Mouse (Mus musculus) forebrain, embryonic 10.5 days (tissue): ENCODE results near the gene Tbr1. TPM values are rescaled to one million over a fixed set of nuclear protein-coding genes. Genes with fewer than 3 reads are reported as not detected.

ENCODE experiments used
- DNase-seq: peaks from one replicate; pipeline ENCODE4 v3.0.0-alpha.2; 2017; ENCODE audit warnings: low spot score; ENCODE audit errors: extremely low spot score
- H3K27ac ChIP-seq: fragments of 300-500 bp; sonication (generic); 2 replicates; pipeline ENCODE4 v1.5.1; 2016; ENCODE audit warnings: mild to moderate bottlenecking
- H3K27me3 ChIP-seq: fragments of 300-500 bp; sonication (generic); 2 replicates; pipeline ENCODE4 v1.6.1; 2016; ENCODE audit warnings: mild to moderate bottlenecking; ENCODE audit not compliant: poor library complexity, severe bottlenecking
- H3K36me3 ChIP-seq: fragments of 300-500 bp; sonication (generic); replicated peaks from 2 replicates; pipeline ENCODE4 v1.6.1; 2016; ENCODE audit warnings: mild to moderate bottlenecking, moderate library complexity
- H3K4me1 ChIP-seq: fragments of 300-500 bp; sonication (generic); 2 replicates; pipeline ENCODE4 v1.6.1; 2016
- H3K4me3 ChIP-seq: fragments of 300-500 bp; sonication (generic); 2 replicates; pipeline ENCODE4 v1.5.1; 2016; ENCODE audit warnings: mild to moderate bottlenecking, moderate library complexity
- H3K9me3 ChIP-seq: fragments of 300-500 bp; sonication (generic); 2 replicates; pipeline ENCODE4 v1.6.1; 2016; ENCODE audit warnings: mild to moderate bottlenecking, moderate library complexity
- WGBS: fragments of 180-500 bp; shearing (Covaris S2); methylation state at CpG from one replicate; pipeline ENCODE4 v1.1.7; 2016; 5-methylcytosine and 5-hydroxymethylcytosine counted together
- polyA plus RNA-seq: library from polyadenylated mRNA; unstranded; fragments of >200 nt; fragmentation: Nextera tagmentation; extraction: Ambion mirVana; gene quantifications from 2 replicates; pipeline ENCODE4 v1.2.1, GENCODE M21; 2016

Tbr1 gene
- polyA plus RNA-seq, 1 experiment from 2014 or later: 5.0 TPM

- H3K4me1 ChIP-seq: peaks cover 40% of the 10 kb centered on the region
- H3K36me3 ChIP-seq: 0 out of 2 replicates have a peak, but pooled peaks cover 4% of the 10 kb centered on the region
- WGBS: under 1% methylated on average over 39 of the region's 39 CpGs
- peak; percentile 56 for DNase-seq
- peak overlapping the region; percentile 41 for H3K4me3 ChIP-seq
- no peaks in the 10 kb centered on the region for H3K9me3 ChIP-seq
- peak overlapping the region; percentile 76 for H3K27ac ChIP-seq
- H3K27me3 ChIP-seq: peaks cover 100% of the 10 kb centered on the region
These were observed 3.0 kb downstream of the Tbr1 start for GRCm38 (mm10) chr2:61805541-61806345.

- Histone ChIP-seq H3K36me3 (no peaks in the 10 kb centered on the region), H3K27me3 (peaks cover 100% of the 10 kb centered on the region), H3K4me1 (peaks cover 43% of the 10 kb centered on the region), H3K27ac (no peak overlapping the region; the same call in 1 of the 2 replicates), H3K9me3 (no peaks in the 10 kb centered on the region), H3K4me3 (peak overlapping the region; percentile 38; the same call in 1 of the 2 replicates)
- WGBS: 2% methylated on average over 3 of the region's 3 CpGs
- peak; percentile 16 for DNase-seq
These were observed 3.7 kb downstream of the Tbr1 start for GRCm38 (mm10) chr2:61806346-61806825.

DNA sequence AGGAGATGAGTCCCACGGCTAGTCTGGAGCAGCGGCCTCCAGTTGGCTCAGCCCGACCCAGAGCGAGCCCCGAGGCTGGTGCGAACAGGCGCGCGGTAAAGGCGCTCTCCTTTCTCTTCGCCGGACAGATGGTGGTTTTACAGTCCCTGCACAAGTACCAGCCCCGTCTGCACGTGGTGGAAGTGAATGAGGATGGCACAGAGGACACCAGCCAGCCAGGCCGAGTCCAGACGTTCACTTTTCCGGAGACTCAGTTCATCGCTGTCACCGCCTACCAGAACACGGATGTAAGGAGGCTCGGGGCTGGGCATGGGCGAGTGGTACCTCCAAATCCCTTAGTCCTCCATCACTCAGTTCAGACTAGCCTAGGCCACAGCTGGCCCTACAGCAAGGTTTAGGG lies 4.4 kb downstream of the Tbr1 start:
- peak overlapping the region; percentile 38 for H3K4me3 ChIP-seq
- H3K27ac ChIP-seq: peak overlapping the region; percentile 65; the same call in 1 of the 2 replicates
- no peaks in the 10 kb centered on the region for H3K9me3 ChIP-seq
- no peaks in the 10 kb centered on the region for H3K36me3 ChIP-seq
- DNase-seq: peak; percentile 66
- peaks cover 100% of the 10 kb centered on the region for H3K27me3 ChIP-seq
- WGBS: 0% methylated on average over 22 of the region's 22 CpGs
- H3K4me1 ChIP-seq: peaks cover 50% of the 10 kb centered on the region

DNA sequence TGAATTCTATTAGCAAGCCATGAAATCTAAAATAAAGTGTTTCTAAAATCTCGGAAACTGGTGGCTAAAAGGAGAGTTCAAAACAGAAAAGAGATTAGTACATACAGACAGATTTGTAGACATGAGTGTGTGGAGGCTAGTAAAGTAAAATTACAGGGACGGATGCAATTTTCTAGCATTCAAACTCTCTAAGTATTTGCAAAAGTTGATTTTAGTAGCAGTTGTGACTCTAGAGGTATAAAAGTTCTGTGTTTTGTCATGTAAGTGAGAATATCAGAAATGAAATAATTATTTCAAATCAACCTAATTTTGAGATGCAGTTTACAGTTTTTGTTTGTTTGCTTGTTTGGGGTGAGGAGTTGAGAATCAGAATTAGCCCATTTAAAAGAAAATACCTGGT lies 5.1 kb downstream of the Tbr1 start:
- 10% methylated on average over 2 of the region's 2 CpGs for WGBS
- peaks cover 100% of the 10 kb centered on the region for H3K27me3 ChIP-seq
- no peak overlapping the region for H3K27ac ChIP-seq
- no peak overlapping the region; the same call in 1 of the 2 replicates for H3K4me3 ChIP-seq
- H3K36me3 ChIP-seq: no peaks in the 10 kb centered on the region
- peaks cover 53% of the 10 kb centered on the region for H3K4me1 ChIP-seq
- H3K9me3 ChIP-seq: no peaks in the 10 kb centered on the region
- DNase-seq: no peak

DNA sequence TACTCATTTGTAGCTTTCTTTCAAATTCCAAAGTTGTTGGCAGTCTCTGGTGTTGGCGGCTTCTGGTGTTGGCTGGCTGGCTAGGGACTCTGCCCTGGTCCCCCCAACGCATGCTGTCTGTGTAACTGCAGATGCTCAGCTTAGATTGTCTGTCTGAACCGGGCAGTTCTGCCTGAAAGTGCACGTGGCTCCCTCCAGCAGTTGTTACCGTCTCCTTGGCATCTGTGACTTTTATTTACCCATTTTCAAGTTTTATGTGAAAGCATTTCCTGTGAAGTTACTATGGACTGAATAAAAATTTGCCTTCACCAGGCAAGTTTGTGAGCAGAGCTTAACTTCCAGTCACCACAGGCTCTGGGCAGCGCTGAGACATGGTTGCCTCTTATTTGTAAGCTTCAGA lies 6.0 kb downstream of the Tbr1 start:
- H3K27ac ChIP-seq: no peak overlapping the region

DNA sequence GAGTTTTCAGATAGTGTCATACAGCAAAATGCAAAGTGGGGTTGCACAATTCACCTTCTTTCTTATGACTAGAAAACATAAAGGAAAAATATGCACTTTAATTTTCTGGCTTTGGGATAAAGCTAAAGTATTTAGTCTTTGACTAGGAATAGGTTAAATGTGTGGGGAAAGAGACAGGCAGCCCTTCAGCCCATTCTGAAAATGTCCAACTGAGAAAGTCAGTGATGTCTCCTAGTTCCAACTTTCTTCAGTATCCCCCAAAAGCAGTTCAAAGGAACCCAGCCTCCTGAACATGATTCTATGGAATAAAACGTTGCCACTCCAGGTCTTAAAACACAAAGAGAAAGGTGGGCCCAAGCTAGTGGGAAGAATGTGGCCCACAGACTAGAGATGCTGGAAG lies 6.7 kb downstream of the Tbr1 start:
- WGBS: 0% methylated on average over 1 of the region's 1 CpGs

More for the DNA sequence above, 6.0 kb downstream of the Tbr1 start:
- Histone ChIP-seq H3K4me1 (peaks cover 43% of the 10 kb centered on the region), H3K36me3 (no peaks in the 10 kb centered on the region), H3K27me3 (peaks cover 100% of the 10 kb centered on the region), H3K4me3 (peak overlapping the region; percentile 27; the same call in 1 of the 2 replicates), H3K9me3 (no peaks in the 10 kb centered on the region)
- WGBS: 1% methylated on average over 6 of the region's 6 CpGs
- peak; percentile 30 for DNase-seq

DNA sequence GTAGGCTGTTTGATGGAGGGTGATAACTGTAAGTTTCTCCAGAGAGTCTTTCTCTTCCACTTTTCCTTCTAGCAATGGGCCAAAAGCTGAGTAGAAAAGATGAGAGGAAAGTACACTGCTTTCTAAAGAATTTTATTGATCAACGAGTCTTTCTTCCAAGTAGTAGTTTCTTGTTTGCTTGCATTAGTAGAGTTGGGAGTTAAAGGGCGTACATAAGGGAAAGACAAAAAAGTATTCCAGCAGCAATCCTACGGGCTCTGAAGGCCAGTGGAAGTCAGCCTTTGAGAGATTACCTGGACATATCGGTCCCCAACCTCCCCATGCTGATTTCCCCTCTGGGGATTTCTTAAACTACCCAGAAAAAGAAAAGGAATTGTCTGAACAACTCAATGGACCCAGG lies 8.0 kb downstream of the Tbr1 start:
- H3K4me1 ChIP-seq: peaks cover 37% of the 10 kb centered on the region
- H3K4me3 ChIP-seq: peak overlapping the region; percentile 58; the same call in 1 of the 2 replicates
- H3K36me3 ChIP-seq: no peaks in the 10 kb centered on the region
- peaks cover 100% of the 10 kb centered on the region for H3K27me3 ChIP-seq
- WGBS: 7% methylated on average over 4 of the region's 4 CpGs
- no peak for DNase-seq
- H3K9me3 ChIP-seq: no peaks in the 10 kb centered on the region
- no peak overlapping the region for H3K27ac ChIP-seq

More for the DNA sequence above, 6.7 kb downstream of the Tbr1 start:
- H3K36me3 ChIP-seq: no peaks in the 10 kb centered on the region
- H3K9me3 ChIP-seq: no peaks in the 10 kb centered on the region
- H3K4me3 ChIP-seq: peak overlapping the region; percentile 27; the same call in 1 of the 2 replicates
- peaks cover 37% of the 10 kb centered on the region for H3K4me1 ChIP-seq
- no peak for DNase-seq
- H3K27ac ChIP-seq: no peak overlapping the region
- H3K27me3 ChIP-seq: peaks cover 100% of the 10 kb centered on the region

DNA sequence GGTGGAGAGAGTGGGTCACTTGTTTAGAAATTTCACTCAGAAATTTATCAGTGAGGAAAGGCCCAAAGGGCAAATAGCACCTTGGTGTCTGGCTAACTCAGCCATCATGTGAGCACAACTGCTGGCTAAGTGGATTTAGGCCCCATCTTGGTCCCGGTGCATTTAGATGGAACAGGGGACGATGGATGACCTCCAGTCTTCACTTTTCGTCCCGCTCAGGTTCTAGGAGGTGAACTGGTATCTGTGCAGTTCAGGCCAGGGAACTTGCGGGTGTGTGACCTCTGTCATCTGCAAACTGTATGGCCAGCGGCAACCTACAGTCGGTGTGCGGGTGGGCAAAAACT lies 8.4 kb downstream of the Tbr1 start:
- Histone ChIP-seq H3K36me3 (no peaks in the 10 kb centered on the region), H3K27ac (peak overlapping the region; percentile 83), H3K27me3 (peaks cover 100% of the 10 kb centered on the region), H3K9me3 (no peaks in the 10 kb centered on the region), H3K4me3 (peak overlapping the region; percentile 58), H3K4me1 (peaks cover 37% of the 10 kb centered on the region)
- no peak for DNase-seq
- 1% methylated on average over 8 of the region's 8 CpGs for WGBS

- peak; percentile 76 for DNase-seq
- H3K27ac ChIP-seq: peak overlapping the region; percentile 83
- H3K9me3 ChIP-seq: no peaks in the 10 kb centered on the region
- H3K27me3 ChIP-seq: peaks cover 100% of the 10 kb centered on the region
- no peaks in the 10 kb centered on the region for H3K36me3 ChIP-seq
- under 1% methylated on average over 121 of the region's 121 CpGs for WGBS
- H3K4me3 ChIP-seq: peak overlapping the region; percentile 58
- peaks cover 37% of the 10 kb centered on the region for H3K4me1 ChIP-seq
These were observed 9.0 kb downstream of the Tbr1 start for GRCm38 (mm10) chr2:61811507-61812421.

DNA sequence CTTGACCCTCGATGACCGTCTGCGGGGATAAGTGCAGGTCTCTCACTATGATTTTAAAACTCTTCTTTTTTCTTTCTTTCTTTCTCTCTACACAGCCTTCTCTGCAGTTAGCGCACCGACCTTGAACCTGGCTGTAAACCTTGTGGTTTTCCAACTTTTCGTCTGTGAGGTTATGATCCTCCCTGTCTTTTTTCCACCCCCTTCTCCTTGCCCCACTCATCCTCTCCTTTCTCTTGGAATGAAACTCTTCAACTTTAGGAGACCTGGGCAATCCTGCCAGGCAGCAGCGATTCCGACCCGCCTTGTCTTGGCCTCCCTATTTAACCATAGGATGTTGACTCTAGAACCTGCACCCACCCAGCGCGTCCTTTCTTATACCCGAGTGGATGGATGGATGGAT lies 9.8 kb downstream of the Tbr1 start:
- Histone ChIP-seq H3K4me3 (peak overlapping the region; percentile 58), H3K36me3 (no peaks in the 10 kb centered on the region), H3K27ac (peak overlapping the region; percentile 83), H3K4me1 (peaks cover 31% of the 10 kb centered on the region), H3K9me3 (no peaks in the 10 kb centered on the region), H3K27me3 (peaks cover 100% of the 10 kb centered on the region)
- DNase-seq: no peak
- under 1% methylated on average over 12 of the region's 12 CpGs for WGBS

DNA sequence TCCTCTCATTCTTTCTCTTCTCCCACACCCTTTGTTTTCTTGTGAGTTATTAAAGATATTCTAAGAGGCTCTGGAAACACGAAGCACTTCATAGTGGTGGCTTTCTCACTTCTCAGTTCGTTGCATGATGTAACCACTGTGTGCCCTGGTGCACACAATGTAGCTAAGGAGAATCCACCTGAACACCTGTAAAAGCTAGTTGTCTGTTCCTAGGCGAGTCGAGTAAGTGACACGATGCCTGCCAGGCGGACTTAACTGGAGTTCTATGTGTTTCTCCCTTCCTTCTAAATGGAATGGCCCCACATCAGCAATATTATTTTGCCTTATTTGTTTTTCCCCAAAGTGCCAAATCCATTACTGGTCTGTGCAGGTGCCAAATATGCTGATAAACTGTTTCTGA lies 10.4 kb downstream of the Tbr1 start:
- no peaks in the 10 kb centered on the region for H3K36me3 ChIP-seq

GRCm38 (mm10) chr2:61813521-61813920 lies 10.8 kb downstream of the Tbr1 start:
- WGBS: 6% methylated on average over 1 of the region's 1 CpGs
- Histone ChIP-seq H3K4me3 (no peak overlapping the region), H3K27ac (no peak overlapping the region), H3K27me3 (peaks cover 100% of the 10 kb centered on the region), H3K4me1 (peaks cover 31% of the 10 kb centered on the region), H3K36me3 (no peaks in the 10 kb centered on the region), H3K9me3 (no peaks in the 10 kb centered on the region)
- no peak for DNase-seq

More for the DNA sequence above, 10.4 kb downstream of the Tbr1 start:
- H3K27me3 ChIP-seq: peaks cover 100% of the 10 kb centered on the region
- 4% methylated on average over 6 of the region's 6 CpGs for WGBS
- peak overlapping the region; percentile 58; the same call in 1 of the 2 replicates for H3K4me3 ChIP-seq
- no peaks in the 10 kb centered on the region for H3K9me3 ChIP-seq
- no peak overlapping the region for H3K27ac ChIP-seq
- DNase-seq: no peak
- H3K4me1 ChIP-seq: peaks cover 31% of the 10 kb centered on the region
